Mouse (Mus musculus) limb, embryonic 13.5 days (tissue): Measurements from ENCODE around the gene Ticrr. TPM values are rescaled to one million over a fixed set of nuclear protein-coding genes. Genes with fewer than 3 reads are reported as not detected.

Experiments
- ATAC-seq: fragments of 200-750 bp; cut with Nextera tagmentation; 2 replicates; pipeline ENCODE4 v1.8.0; 2017; ENCODE audit warnings: low read depth, moderate number of reproducible peaks, moderate TSS enrichment; ENCODE audit not compliant: low FRiP score
- H3K27ac ChIP-seq: fragments of 300-500 bp; sonication (generic); 2 replicates; pipeline ENCODE4 v1.5.1; 2015; ENCODE audit warnings: inconsistent platforms, mild to moderate bottlenecking, moderate library complexity
- H3K27me3 ChIP-seq: fragments of 300-500 bp; sonication (generic); 2 replicates; pipeline ENCODE4 v1.6.1; 2015; ENCODE audit warnings: mild to moderate bottlenecking, inconsistent platforms
- H3K36me3 ChIP-seq: fragments of 300-500 bp; sonication (generic); 2 replicates; pipeline ENCODE4 v1.6.1; 2015; ENCODE audit warnings: inconsistent platforms, mild to moderate bottlenecking, moderate library complexity
- H3K4me1 ChIP-seq: fragments of 300-500 bp; sonication (generic); 2 replicates; pipeline ENCODE4 v1.6.1; 2015; ENCODE audit warnings: inconsistent platforms
- H3K4me2 ChIP-seq: fragments of 300-500 bp; sonication (generic); replicated peaks from 2 replicates; pipeline ENCODE4 v1.6.1; 2015; ENCODE audit warnings: inconsistent platforms, mild to moderate bottlenecking, moderate library complexity
- H3K4me3 ChIP-seq: fragments of 300-500 bp; sonication (generic); 2 replicates; pipeline ENCODE4 v1.5.1; 2015; ENCODE audit warnings: moderate library complexity, mild to moderate bottlenecking, inconsistent platforms
- H3K9ac ChIP-seq: fragments of 300-500 bp; sonication (generic); 2 replicates; pipeline ENCODE4 v1.6.1; 2015; ENCODE audit warnings: mild to moderate bottlenecking, inconsistent platforms
- H3K9me3 ChIP-seq: fragments of 300-500 bp; sonication (generic); 2 replicates; pipeline ENCODE4 v1.6.1; 2016; ENCODE audit warnings: inconsistent platforms
- WGBS: fragments of 180-500 bp; shearing (Covaris S2); methylation state at CpG from one replicate; pipeline ENCODE4 v1.1.7; 2015; 5-methylcytosine and 5-hydroxymethylcytosine counted together
- polyA plus RNA-seq: library from polyadenylated mRNA; unstranded; fragments of >200 nt; fragmentation: Nextera tagmentation; extraction: Ambion mirVana; gene quantifications from 2 replicates; pipeline ENCODE4 v1.2.1, GENCODE M21; 2015

Ticrr gene
- polyA plus RNA-seq, 1 experiment from 2014 or later, result 9.7 TPM

DNA sequence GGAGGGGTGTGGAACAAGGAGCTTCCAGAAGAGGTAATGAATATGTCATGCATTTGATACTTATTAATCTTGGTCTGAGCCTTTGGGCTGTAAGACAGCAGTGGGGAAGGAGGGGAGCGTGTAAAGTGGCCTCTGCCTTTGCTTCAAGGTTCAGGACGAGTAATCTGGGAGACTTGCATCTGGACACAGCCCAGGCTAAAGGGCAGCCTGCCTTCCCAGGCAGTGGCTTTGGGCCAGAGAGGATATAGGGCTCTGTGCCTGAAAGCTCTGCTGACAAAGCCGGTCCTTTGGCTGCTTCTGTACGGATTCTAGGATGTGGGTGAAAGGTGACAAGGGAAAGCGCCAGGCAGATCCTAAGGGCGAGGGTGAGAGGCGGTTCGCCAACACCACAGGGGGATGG is 74.6 kb downstream of the Ticrr start:
- 79% methylated on average over 8 of the region's 8 CpGs for WGBS
- Histone ChIP-seq H3K9ac (no peak overlapping the region), H3K9me3 (no peaks in the 10 kb centered on the region), H3K36me3 (peaks cover 22% of the 10 kb centered on the region), H3K4me2 (no peak overlapping the region), H3K27ac (no peak overlapping the region), H3K27me3 (peaks cover 7% of the 10 kb centered on the region; the same call in 1 of the 2 replicates), H3K4me3 (no peak overlapping the region), H3K4me1 (no peaks in the 10 kb centered on the region)
- no peak for ATAC-seq

GRCm38 (mm10) chr7:79736511-79736910 is 76.5 kb downstream of the Ticrr start:
- Histone ChIP-seq H3K27me3 (no peaks in the 10 kb centered on the region), H3K36me3 (peaks cover 22% of the 10 kb centered on the region), H3K4me3 (no peak overlapping the region), H3K9me3 (no peaks in the 10 kb centered on the region), H3K9ac (no peak overlapping the region), H3K27ac (no peak overlapping the region), H3K4me2 (no peak overlapping the region), H3K4me1 (no peaks in the 10 kb centered on the region)
- 95% methylated on average over 14 of the region's 14 CpGs for WGBS
- ATAC-seq, result no peak

GRCm38 (mm10) chr7:79738913-79739312 is 78.9 kb downstream of the Ticrr start:
- Histone ChIP-seq H3K27me3 (no peaks in the 10 kb centered on the region), H3K4me1 (peaks cover 9% of the 10 kb centered on the region; the same call in 1 of the 2 replicates), H3K4me3 (no peak overlapping the region), H3K36me3 (peaks cover 22% of the 10 kb centered on the region), H3K9me3 (no peaks in the 10 kb centered on the region), H3K4me2 (no peak overlapping the region), H3K9ac (no peak overlapping the region), H3K27ac (no peak overlapping the region)
- 89% methylated on average over 2 of the region's 2 CpGs for WGBS
- ATAC-seq, result no peak

- no peak overlapping the region for H3K4me2 ChIP-seq
- ATAC-seq, result no peak
- H3K4me3 ChIP-seq, result no peak overlapping the region
- no peaks in the 10 kb centered on the region for H3K9me3 ChIP-seq
- H3K4me1 ChIP-seq, result peaks cover 9% of the 10 kb centered on the region; the same call in 1 of the 2 replicates
- H3K27me3 ChIP-seq, result no peaks in the 10 kb centered on the region
- no peak overlapping the region for H3K9ac ChIP-seq
- peaks cover 18% of the 10 kb centered on the region for H3K36me3 ChIP-seq
- H3K27ac ChIP-seq, result no peak overlapping the region
- WGBS, result 82% methylated on average over 4 of the region's 4 CpGs
Observed at GRCm38 (mm10) chr7:79740279-79740678, 80.3 kb downstream of the Ticrr start.

GRCm38 (mm10) chr7:79742277-79742658 is 82.3 kb downstream of the Ticrr start:
- H3K4me3 ChIP-seq, result peak overlapping the region; percentile 75
- H3K4me2 ChIP-seq, result peak overlapping the region; percentile 95
- no peak overlapping the region for H3K27ac ChIP-seq
- H3K9ac ChIP-seq, result peak overlapping the region; percentile 75
- H3K27me3 ChIP-seq, result no peaks in the 10 kb centered on the region
- no peak for ATAC-seq
- 21% methylated on average over 11 of the region's 11 CpGs for WGBS
- no peaks in the 10 kb centered on the region for H3K9me3 ChIP-seq
- peaks cover 9% of the 10 kb centered on the region; the same call in 1 of the 2 replicates for H3K4me1 ChIP-seq
- peaks cover 7% of the 10 kb centered on the region for H3K36me3 ChIP-seq

GRCm38 (mm10) chr7:79742659-79743536 is 82.9 kb downstream of the Ticrr start, which contains the start of the genes Pex11a and Wdr93:
Pex11a (minus strand) TSS chr7:79743131.
Wdr93 (plus strand) TSS chr7:79743163.
- peaks cover 9% of the 10 kb centered on the region; the same call in 1 of the 2 replicates for H3K4me1 ChIP-seq
- no peaks in the 10 kb centered on the region for H3K27me3 ChIP-seq
- no peak within 1 kb of the TSS for H3K27ac ChIP-seq
- H3K36me3 ChIP-seq, result peaks cover 1% of the 10 kb centered on the region; the same call in 1 of the 2 replicates
- H3K9ac ChIP-seq, result peak within 1 kb of the TSS; percentile 75
- peak within 1 kb of the TSS; percentile 95 for H3K4me2 ChIP-seq
- H3K4me3 ChIP-seq, result peak within 1 kb of the TSS; percentile 75
- 2% methylated on average over 46 of the region's 46 CpGs for WGBS
- peak; percentile 92 for ATAC-seq
- H3K9me3 ChIP-seq, result no peaks in the 10 kb centered on the region

DNA sequence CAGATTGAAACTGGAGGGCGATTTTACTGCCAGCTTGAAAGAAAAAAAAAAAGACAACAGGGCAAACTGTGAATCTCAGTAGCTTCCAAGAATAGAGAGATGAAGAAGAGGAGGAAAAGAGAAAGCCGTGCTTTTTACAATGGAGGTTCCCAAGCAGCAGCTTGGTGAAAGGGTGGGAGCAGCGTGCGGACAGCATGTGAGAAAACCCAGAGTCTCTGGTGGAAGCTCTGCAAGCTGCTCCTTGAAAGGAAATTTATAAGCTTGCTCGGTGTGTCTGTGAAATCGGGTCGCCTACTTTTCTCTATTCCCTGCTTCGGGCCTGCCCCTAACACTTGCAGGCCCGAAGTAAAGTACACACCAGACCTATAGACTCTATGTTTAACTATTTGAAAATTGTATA is 84.1 kb downstream of the Ticrr start:
- no peaks in the 10 kb centered on the region for H3K36me3 ChIP-seq
- 86% methylated on average over 9 of the region's 9 CpGs for WGBS
- H3K4me1 ChIP-seq, result peaks cover 9% of the 10 kb centered on the region; the same call in 1 of the 2 replicates
- no peak overlapping the region for H3K27ac ChIP-seq
- no peak overlapping the region for H3K4me3 ChIP-seq
- no peaks in the 10 kb centered on the region for H3K27me3 ChIP-seq
- no peak for ATAC-seq
- no peak overlapping the region for H3K4me2 ChIP-seq
- H3K9me3 ChIP-seq, result no peaks in the 10 kb centered on the region
- no peak overlapping the region for H3K9ac ChIP-seq

- H3K4me3 ChIP-seq, result no peak overlapping the region
- no peaks in the 10 kb centered on the region for H3K9me3 ChIP-seq
- H3K27me3 ChIP-seq, result no peaks in the 10 kb centered on the region
- ATAC-seq, result no peak
- H3K4me1 ChIP-seq, result peaks cover 9% of the 10 kb centered on the region; the same call in 1 of the 2 replicates
- no peak overlapping the region for H3K9ac ChIP-seq
- H3K4me2 ChIP-seq, result no peak overlapping the region
- no peak overlapping the region for H3K27ac ChIP-seq
- 74% methylated on average over 5 of the region's 5 CpGs for WGBS
- H3K36me3 ChIP-seq, result no peaks in the 10 kb centered on the region
Observed at GRCm38 (mm10) chr7:79744585-79744984, 84.6 kb downstream of the Ticrr start.

DNA sequence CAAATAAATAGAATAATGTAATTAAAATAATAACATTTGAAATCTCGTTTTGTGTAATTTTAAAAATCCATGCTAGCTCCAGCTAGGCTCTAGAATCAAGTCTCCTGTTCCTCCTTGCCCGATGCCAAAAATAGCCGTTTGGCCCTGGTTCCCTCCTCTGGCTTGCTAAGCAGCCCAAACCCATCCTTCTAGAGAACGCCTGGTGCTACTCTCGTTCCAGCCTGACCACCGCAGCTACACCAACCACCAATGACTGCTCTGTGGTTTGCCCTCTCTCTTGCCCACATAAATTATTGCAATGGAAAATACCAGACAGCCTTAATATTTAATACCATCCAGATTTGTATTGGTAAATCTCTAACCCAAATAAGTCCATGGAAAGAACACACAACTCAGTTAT is 87.7 kb downstream of the Ticrr start:
- Histone ChIP-seq H3K4me2 (no peak overlapping the region), H3K4me1 (peaks cover 7% of the 10 kb centered on the region; the same call in 1 of the 2 replicates), H3K27ac (no peak overlapping the region), H3K9me3 (no peaks in the 10 kb centered on the region), H3K27me3 (no peaks in the 10 kb centered on the region), H3K9ac (no peak overlapping the region), H3K4me3 (no peak overlapping the region), H3K36me3 (no peaks in the 10 kb centered on the region)
- 73% methylated on average over 6 of the region's 6 CpGs for WGBS
- ATAC-seq, result no peak

Other genes with a start within 250 kb of the Ticrr start
- gene Polg, start 193.8 kb upstream of the Ticrr start, polyA plus RNA-seq, result 32.9 and 35.3 TPM in 2 replicates
- not detected in 2 replicates for gene Rhcg, start 42.5 kb upstream of the Ticrr start, polyA plus RNA-seq
- 6.5 and 6.9 TPM in 2 replicates for gene Kif7, start 55.5 kb downstream of the Ticrr start, polyA plus RNA-seq
- gene Plin1, start 72.7 kb downstream of the Ticrr start, polyA plus RNA-seq, result not detected in 2 replicates
- 9.9 and 11.7 TPM in 2 replicates for gene Pex11a, start 82.9 kb downstream of the Ticrr start, polyA plus RNA-seq
- gene Wdr93, start 83.0 kb downstream of the Ticrr start, polyA plus RNA-seq, result 0.11 and 0.27 TPM in 2 replicates
- not detected in 2 replicates for gene Mesp1, start 133.6 kb downstream of the Ticrr start, polyA plus RNA-seq
- 0.19 and 0.22 TPM in 2 replicates for gene Mesp2, start 150.5 kb downstream of the Ticrr start, polyA plus RNA-seq
- 15.2 and 18.4 TPM in 2 replicates for gene Anpep, start 200.9 kb downstream of the Ticrr start, polyA plus RNA-seq